Mouse (Mus musculus): ENCODE results near the gene A630095E13Rik.
"Not testable (repeated sequence)": the region's sequence is repeated elsewhere in the genome, so short reads cannot be mapped to it uniquely, and the experiment has no call there.

The A630095E13Rik gene

DNA sequence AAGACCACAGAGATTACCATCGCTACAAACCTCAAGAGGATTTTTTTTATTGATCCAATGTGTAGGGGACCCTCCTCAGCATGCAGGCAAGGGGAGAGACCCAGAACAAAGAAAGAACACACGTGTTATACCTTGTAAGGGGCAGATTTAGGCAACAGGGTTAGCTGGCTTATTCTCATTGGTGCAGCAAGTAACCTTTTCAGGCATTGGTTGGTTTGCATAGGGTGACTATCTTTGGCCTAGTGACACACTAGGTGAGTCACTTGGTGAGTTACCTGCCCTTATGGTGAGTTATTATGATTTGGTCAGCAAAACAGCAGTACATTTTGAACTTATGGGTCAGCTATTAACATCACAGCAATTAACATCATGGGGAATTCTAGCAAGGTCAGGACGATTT lies at the start of gene A630095E13Rik:
Gene A630095E13Rik, minus strand, starts transcription at position 101 of the 400 bp plus-strand sequence.
- in situ Hi-C loops (cut with MboI; ENCODE audit: low pct_unique_long_range_greater_than_20kb in 1 of 2, low sequenced_read_pairs in 2 of 2, unreplicated experiment in 1 of 2): not testable (repeated sequence)

DNA sequence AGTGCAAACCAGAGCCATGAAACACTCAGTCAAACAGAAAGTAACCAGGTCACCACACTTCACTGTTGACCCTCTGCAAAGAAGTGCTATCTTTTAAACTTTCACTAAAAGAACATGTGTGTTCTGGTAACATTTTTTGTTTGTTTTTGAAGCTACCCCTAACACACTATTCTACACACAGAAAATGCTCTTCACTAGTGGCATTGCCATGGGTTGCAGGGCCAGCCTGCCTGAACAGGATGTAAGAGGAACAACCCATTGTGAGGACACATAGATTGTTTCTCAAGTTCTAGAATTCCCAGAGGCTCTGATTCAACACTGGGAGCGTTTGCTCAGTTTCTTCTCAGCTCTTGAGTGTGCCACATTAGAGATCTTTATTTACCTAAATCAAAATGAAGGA lies 49.7 kb upstream of the A630095E13Rik start, which contains the start of gene Acrv1:
Gene Acrv1, plus strand, starts transcription at position 301 of the 400 bp plus-strand sequence.
- in situ Hi-C loops (cut with MboI; ENCODE audit: low pct_unique_long_range_greater_than_20kb in 1 of 2, low sequenced_read_pairs in 2 of 2, unreplicated experiment in 1 of 2): loop anchor here in 1 of 2 experiments (25.0 kb wide), 1 partner anchor 256 kb away; the partner anchor contains the start of gene Gm7257

DNA sequence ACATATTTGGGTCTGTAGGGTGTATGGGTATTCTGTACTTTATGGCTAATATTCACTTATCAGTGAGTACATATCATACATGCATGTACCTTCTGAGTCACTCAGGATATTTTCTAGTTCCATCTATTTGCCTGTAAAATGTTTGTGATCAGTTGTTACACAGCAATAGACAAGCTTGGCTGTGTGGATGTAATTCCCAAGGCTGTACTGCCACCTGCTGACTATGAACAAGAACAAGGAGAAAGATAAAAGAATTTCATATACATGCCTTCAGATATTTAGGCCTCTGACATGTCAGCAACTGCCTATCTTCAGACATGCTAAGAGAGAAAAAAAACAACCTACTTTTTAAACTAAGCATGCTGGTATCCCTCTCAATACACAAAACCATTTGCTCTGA lies 44.2 kb upstream of the A630095E13Rik start:
- in situ Hi-C loops (cut with MboI; ENCODE audit: low pct_unique_long_range_greater_than_20kb in 1 of 2, low sequenced_read_pairs in 2 of 2, unreplicated experiment in 1 of 2): loop anchor here in 1 of 2 experiments (25.0 kb wide), 1 partner anchor 250 kb away; the partner anchor contains the start of gene Gm7257

DNA sequence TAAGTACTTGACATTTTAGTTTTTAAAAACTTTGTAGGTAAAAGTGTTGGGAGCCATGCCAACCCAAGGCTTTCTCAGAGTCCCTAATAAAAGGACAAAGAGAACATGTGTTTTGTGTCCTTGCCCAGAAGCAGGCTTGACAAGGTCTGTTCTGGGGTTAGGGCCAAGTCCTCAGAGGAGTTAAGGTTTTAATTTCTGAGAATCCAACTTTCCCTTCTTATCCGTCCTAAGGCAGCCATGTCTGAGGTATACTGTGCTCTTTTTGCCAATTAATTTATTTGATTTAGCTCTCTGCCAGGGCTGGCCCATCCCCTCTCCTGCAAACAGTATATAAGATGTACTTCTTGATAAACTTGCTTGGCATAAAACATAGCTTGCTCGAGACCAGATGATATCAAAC lies 38.2 kb upstream of the A630095E13Rik start:
- in situ Hi-C loops (cut with MboI; ENCODE audit: low pct_unique_long_range_greater_than_20kb in 1 of 2, low sequenced_read_pairs in 2 of 2, unreplicated experiment in 1 of 2): loop anchor here in 1 of 2 experiments (25.0 kb wide), 1 partner anchor 244 kb away; the partner anchor contains the start of gene Gm7257

Data from mouse embryonic stem cell (cell line).